Mouse (Mus musculus): Measurements from ENCODE around the gene Trio. TPM values are rescaled to one million over a fixed set of nuclear protein-coding genes. Genes with fewer than 3 reads are reported as not detected.

The Trio gene
- polyA plus RNA-seq, 1 experiment = 49.9 TPM

DNA sequence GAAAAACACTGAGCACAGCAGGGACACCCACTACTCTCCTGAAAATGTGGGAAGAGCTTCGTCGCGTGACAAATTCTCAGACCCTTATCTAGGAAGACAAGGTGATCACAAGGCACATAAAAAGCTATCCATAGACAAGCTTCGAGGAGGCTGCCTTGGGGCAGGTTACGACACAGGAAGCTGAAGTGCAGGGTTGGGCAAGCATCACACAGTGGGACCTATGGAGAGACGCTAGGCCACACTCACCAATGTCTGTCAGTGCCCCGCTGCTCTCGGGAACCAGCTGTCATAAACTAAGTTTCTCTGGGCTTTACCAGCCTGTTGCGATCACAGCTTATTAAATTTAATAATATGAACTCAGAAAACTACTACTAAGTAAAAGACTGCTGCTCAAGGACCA, 149.9 kb downstream of the Trio start:
- Histone ChIP-seq H3K4me1 (ENCODE audit: control insufficient read depth, insufficient read depth, low read length) (peaks cover 37% of the 10 kb centered on the region), H3K4me3 (ENCODE audit: insufficient read depth, low read length) (no peak overlapping the region), H3K27ac (ENCODE audit: insufficient read depth, low read depth, low read length) (peak overlapping the region; percentile 71)
- no peak for TF ChIP-seq POLR2A (IDR thresholded peaks at IDR 0.05; ENCODE audit: borderline replicate concordance, low read depth, low read length)
- TF ChIP-seq CTCF (IDR thresholded peaks at IDR 0.05; ENCODE audit: low read depth, low read length) = no peak

DNA sequence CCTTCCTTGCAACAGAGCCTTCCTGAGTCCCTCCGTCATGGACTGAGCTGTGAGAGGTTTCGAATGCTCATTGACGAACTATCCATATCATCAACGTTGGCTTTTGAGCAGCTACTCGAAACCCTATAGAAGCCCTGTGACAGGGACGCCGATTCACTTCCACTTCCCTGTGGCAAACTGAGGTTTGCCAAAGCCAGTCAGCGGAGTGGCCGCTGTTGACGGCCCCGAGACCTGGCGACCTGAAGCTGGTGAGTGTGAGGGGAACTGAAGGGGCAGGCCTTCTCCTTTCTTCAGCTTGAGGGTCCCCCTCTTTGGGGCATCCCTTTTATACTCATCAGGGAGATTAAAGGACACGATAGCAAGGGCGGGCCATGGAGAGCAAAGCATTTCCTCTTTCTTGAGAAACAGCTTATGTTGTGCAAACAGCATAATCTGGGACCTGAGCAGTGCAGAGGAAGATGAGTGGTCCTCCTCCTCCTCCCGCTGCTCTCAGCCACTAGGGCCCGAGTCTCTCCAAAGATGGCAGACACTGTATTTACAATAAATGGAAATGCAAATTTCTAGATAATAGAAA, 151.8 kb downstream of the Trio start:
- H3K4me3 ChIP-seq (ENCODE audit: insufficient read depth, low read length) = peak overlapping the region; percentile 56
- peaks cover 40% of the 10 kb centered on the region for H3K4me1 ChIP-seq (ENCODE audit: control insufficient read depth, insufficient read depth, low read length)
- no peak for TF ChIP-seq CTCF (IDR thresholded peaks at IDR 0.05; ENCODE audit: low read depth, low read length)
- TF ChIP-seq POLR2A (IDR thresholded peaks at IDR 0.05; ENCODE audit: borderline replicate concordance, low read depth, low read length) = no peak
- peak overlapping the region; percentile 92 for H3K27ac ChIP-seq (ENCODE audit: insufficient read depth, low read depth, low read length)

DNA sequence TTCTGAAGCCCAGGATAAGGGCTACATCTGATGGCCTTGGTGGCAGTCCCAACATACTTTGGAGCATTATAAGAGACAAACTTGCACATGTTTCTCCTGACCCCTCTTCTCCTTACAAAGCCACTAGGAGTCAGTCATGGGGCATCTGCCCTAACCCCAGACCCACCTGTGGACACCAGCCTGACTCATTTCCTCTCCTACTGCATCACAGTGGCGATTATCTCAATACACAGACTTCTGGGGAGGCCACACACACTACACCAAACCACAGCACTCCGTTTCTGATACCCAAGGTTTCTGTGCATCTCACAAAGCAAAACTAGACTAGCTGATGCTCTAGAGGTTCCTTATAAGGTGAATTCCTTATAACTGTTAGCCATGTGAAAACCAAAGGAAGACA, 153.4 kb downstream of the Trio start:
- no peak for TF ChIP-seq CTCF (IDR thresholded peaks at IDR 0.05; ENCODE audit: low read depth, low read length)
- TF ChIP-seq POLR2A (IDR thresholded peaks at IDR 0.05; ENCODE audit: borderline replicate concordance, low read depth, low read length) = no peak
- Histone ChIP-seq H3K4me1 (ENCODE audit: control insufficient read depth, insufficient read depth, low read length) (peaks cover 43% of the 10 kb centered on the region), H3K27ac (ENCODE audit: insufficient read depth, low read depth, low read length) (no peak overlapping the region), H3K4me3 (ENCODE audit: insufficient read depth, low read length) (no peak overlapping the region)

DNA sequence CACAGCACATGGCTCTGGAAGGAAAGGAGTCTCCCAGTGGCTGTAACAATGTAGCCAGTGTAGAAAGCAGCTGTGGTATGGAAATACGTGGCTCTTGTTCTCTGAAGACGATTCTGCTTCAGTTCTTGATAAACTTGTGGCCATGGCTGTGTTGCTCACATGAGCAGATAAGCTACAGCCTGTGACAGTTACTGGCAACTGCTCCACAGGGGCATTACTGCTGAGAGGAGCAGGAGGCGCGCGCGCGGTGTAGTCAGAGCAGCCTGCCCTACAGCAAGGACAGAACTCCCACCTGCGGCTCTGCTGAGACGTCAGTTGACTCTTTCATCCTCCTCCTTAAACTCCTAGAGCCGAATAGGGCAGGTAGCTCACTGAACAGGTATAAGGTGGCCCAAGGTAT, 153.9 kb downstream of the Trio start:
- Histone ChIP-seq H3K4me1 (ENCODE audit: control insufficient read depth, insufficient read depth, low read length) (peaks cover 38% of the 10 kb centered on the region), H3K27ac (ENCODE audit: insufficient read depth, low read depth, low read length) (no peak overlapping the region), H3K4me3 (ENCODE audit: insufficient read depth, low read length) (no peak overlapping the region)
- no peak for TF ChIP-seq CTCF (IDR thresholded peaks at IDR 0.05; ENCODE audit: low read depth, low read length)
- TF ChIP-seq POLR2A (IDR thresholded peaks at IDR 0.05; ENCODE audit: borderline replicate concordance, low read depth, low read length) = no peak

DNA sequence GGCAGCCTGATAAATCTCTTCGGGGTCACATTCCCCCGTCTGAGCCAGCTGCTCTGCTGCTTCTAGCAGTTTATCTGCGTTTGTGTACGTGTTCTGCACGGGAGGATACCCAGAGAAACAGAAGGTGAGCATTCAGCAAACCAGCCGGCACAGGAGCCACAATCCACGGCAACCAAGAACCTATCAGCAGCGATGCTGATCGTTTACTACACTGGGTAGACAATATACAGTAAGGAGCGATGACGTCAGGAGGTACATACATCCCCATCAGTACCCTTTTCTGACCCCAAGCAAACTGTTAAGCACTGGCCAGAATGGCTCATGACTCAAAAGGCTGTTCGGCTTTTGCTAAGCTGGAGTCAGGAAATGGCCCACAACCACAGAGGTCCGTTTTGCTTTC, 154.4 kb downstream of the Trio start:
- Histone ChIP-seq H3K4me1 (ENCODE audit: control insufficient read depth, insufficient read depth, low read length) (peaks cover 40% of the 10 kb centered on the region), H3K27ac (ENCODE audit: insufficient read depth, low read depth, low read length) (no peak overlapping the region), H3K4me3 (ENCODE audit: insufficient read depth, low read length) (no peak overlapping the region)
- no peak for TF ChIP-seq POLR2A (IDR thresholded peaks at IDR 0.05; ENCODE audit: borderline replicate concordance, low read depth, low read length)
- TF ChIP-seq CTCF (IDR thresholded peaks at IDR 0.05; ENCODE audit: low read depth, low read length) = no peak

DNA sequence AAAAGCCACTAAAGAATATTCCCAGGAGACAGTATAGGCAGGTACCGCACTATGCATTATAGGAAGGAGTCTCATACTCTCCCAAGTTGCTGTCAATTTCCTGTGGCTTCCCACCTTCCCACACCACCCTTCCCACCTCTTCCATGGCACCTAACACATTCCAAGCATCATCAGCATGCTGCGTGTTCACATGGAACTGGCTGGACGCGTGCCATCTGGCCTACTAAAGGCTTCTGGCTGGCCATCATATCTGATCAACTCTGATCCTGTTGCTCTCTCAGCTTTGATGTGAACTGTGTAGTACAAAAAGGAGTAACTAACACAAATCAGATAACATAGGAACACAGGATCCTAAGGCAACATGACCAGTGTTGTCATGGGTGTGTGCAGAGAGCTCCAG, 156.6 kb downstream of the Trio start:
- Histone ChIP-seq H3K4me3 (ENCODE audit: insufficient read depth, low read length) (no peak overlapping the region), H3K4me1 (ENCODE audit: control insufficient read depth, insufficient read depth, low read length) (peaks cover 27% of the 10 kb centered on the region), H3K27ac (ENCODE audit: insufficient read depth, low read depth, low read length) (no peak overlapping the region)
- no peak for TF ChIP-seq CTCF (IDR thresholded peaks at IDR 0.05; ENCODE audit: low read depth, low read length)
- TF ChIP-seq POLR2A (IDR thresholded peaks at IDR 0.05; ENCODE audit: borderline replicate concordance, low read depth, low read length) = no peak

DNA sequence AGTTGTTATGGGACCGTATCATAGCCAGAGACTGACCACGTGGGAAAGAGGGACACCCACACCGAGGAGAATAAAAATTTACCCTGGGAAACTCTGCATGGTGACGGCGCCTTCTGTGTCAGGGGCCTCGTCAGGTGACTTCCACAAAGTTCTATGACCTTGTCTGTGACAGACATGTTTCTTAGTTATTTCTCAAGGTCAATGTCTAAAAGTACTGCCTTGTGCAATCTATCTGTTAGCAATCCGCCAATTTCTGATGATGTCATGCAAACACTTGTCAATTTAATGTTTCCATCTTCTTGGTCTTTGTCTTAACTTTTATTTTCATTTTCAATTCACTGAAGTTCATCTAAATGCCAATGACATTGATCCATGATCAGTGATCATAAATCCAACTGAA, 157.8 kb downstream of the Trio start:
- TF ChIP-seq CTCF (IDR thresholded peaks at IDR 0.05; ENCODE audit: low read depth, low read length) = no peak
- no peak for TF ChIP-seq POLR2A (IDR thresholded peaks at IDR 0.05; ENCODE audit: borderline replicate concordance, low read depth, low read length)
- Histone ChIP-seq H3K4me1 (ENCODE audit: control insufficient read depth, insufficient read depth, low read length) (peaks cover 23% of the 10 kb centered on the region), H3K27ac (ENCODE audit: insufficient read depth, low read depth, low read length) (no peak overlapping the region)

DNA sequence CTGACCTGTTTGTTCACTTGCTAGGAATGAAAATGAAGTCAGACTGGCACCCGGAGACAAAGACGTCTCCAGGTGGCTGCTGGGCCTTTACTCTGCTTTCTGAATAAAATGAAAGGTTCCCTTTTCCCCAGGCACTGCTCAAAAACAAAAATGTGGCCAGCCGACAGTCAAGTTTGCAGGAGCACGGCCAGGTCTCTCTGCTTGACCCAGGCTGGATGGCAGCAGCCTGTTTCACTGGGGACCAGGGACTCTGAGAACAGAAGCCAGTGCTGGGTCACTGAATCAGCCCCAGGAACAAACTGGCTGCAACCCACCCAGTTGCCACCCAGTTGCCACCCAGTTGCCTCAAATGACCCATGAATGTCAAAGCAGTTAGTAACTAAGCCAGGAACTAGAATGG, 159.2 kb downstream of the Trio start:
- Histone ChIP-seq H3K4me3 (ENCODE audit: insufficient read depth, low read length) (no peak overlapping the region), H3K27ac (ENCODE audit: insufficient read depth, low read depth, low read length) (no peak overlapping the region), H3K4me1 (ENCODE audit: control insufficient read depth, insufficient read depth, low read length) (peaks cover 26% of the 10 kb centered on the region)
- TF ChIP-seq CTCF (IDR thresholded peaks at IDR 0.05; ENCODE audit: low read depth, low read length) (no peak), POLR2A (IDR thresholded peaks at IDR 0.05; ENCODE audit: borderline replicate concordance, low read depth, low read length) (no peak)

More for the DNA sequence above, 157.8 kb downstream of the Trio start:
- H3K4me3 ChIP-seq (ENCODE audit: insufficient read depth, low read length) = no peak overlapping the region

DNA sequence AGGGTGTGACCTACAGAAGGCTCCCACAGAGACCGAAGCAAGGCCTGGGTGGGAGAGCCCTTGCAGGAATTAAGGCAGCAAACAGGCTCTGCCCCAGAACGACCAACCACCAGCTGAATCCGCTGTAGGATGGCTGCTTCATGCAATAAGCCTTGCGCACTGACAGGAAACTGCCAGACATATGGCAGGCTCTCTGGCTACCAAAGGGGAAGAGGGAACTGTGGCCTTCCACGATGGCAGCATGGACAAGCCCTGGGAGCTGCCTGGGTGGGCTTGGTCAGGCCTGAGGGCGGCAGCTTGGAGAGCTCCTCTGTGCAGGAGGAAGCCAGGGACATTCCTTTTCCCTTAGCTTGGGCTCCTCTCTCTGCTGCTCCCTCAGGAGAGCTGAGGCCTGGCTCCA, 159.6 kb downstream of the Trio start:
- H3K4me3 ChIP-seq (ENCODE audit: insufficient read depth, low read length) = no peak overlapping the region
- H3K27ac ChIP-seq (ENCODE audit: insufficient read depth, low read depth, low read length) = no peak overlapping the region
- TF ChIP-seq CTCF (IDR thresholded peaks at IDR 0.05; ENCODE audit: low read depth, low read length) (no peak), POLR2A (IDR thresholded peaks at IDR 0.05; ENCODE audit: borderline replicate concordance, low read depth, low read length) (no peak)
- peaks cover 26% of the 10 kb centered on the region for H3K4me1 ChIP-seq (ENCODE audit: control insufficient read depth, insufficient read depth, low read length)

DNA sequence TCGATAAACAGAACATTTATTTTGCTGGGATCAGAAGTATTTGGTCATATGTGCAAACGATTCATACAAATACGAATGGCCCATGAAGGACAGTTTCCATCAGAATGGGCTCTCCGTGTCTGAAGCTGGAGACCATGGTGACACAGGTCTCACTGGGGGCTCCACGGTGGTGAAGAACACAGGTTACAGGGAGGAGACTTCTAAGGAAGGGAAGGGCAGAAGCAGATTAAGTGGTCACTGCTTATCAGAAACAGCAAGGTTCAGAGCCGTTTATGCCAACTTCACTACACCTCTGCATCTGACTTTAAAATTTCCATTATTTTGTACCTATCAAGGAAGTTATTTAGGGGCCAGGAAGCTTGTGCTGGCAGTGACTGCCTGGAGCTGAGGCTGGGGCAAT, 161.3 kb downstream of the Trio start:
- TF ChIP-seq CTCF (IDR thresholded peaks at IDR 0.05; ENCODE audit: low read depth, low read length) = no peak
- TF ChIP-seq POLR2A (IDR thresholded peaks at IDR 0.05; ENCODE audit: borderline replicate concordance, low read depth, low read length) = no peak
- Histone ChIP-seq H3K27ac (ENCODE audit: insufficient read depth, low read depth, low read length) (no peak overlapping the region), H3K4me3 (ENCODE audit: insufficient read depth, low read length) (no peak overlapping the region), H3K4me1 (ENCODE audit: control insufficient read depth, insufficient read depth, low read length) (peaks cover 29% of the 10 kb centered on the region)

DNA sequence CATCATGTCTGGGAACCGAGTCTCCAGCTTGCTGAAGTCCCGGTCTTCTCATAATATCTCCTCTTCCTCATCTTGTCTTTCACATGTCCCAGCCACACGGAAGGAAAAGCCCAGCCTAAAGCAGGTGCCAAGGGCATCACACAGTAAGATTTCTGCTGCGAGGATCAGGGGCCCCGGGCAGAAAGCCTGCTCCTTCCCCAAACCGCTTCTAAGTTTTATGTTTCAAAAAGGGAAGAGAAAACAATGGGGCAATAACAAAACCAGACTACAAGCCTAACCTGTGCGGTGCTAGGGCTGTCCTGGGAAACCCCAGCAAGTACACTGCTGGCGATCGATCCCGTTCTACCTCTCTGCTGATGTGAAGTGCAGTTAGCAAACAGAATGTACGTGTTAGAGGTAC, 162.7 kb downstream of the Trio start:
- Histone ChIP-seq H3K27ac (ENCODE audit: insufficient read depth, low read depth, low read length) (no peak overlapping the region), H3K4me3 (ENCODE audit: insufficient read depth, low read length) (no peak overlapping the region), H3K4me1 (ENCODE audit: control insufficient read depth, insufficient read depth, low read length) (peaks cover 24% of the 10 kb centered on the region)
- TF ChIP-seq CTCF (IDR thresholded peaks at IDR 0.05; ENCODE audit: low read depth, low read length) (no peak), POLR2A (IDR thresholded peaks at IDR 0.05; ENCODE audit: borderline replicate concordance, low read depth, low read length) (no peak)
